Mouse (Mus musculus): ENCODE data around the gene Ccdc85b. TPM values are rescaled to one million over a fixed set of nuclear protein-coding genes. Genes with fewer than 3 reads are reported as not detected.

The Ccdc85b gene
- total and polyA plus RNA-seq, 2 experiments from 2014 or later: 16.0 to 18.5 TPM

GRCm38 (mm10) chr19:5420579-5420978 lies 37.1 kb downstream of the Ccdc85b start:
- no peaks in the 10 kb centered on the region for H3K9me3 ChIP-seq (ENCODE audit: low read length)
- no peaks in the 10 kb centered on the region for H3K27me3 ChIP-seq (ENCODE audit: insufficient read depth, low read length)
- H3K9ac ChIP-seq (replicated peaks; ENCODE audit: low read length): no peak overlapping the region
- H3K4me3 ChIP-seq (ENCODE audit: low read length): no peak overlapping the region
- H3K4me1 ChIP-seq (ENCODE audit: insufficient read depth, low read length): peaks cover 10% of the 10 kb centered on the region; the same call in 1 of the 2 replicates
- no peak for TF ChIP-seq CTCF (IDR thresholded peaks at IDR 0.05; ENCODE audit: low read depth)
- DNase-seq (ENCODE audit: low spot score) (no peak), ATAC-seq (no peak)
- no peak overlapping the region for H3K27ac ChIP-seq
- 93% methylated on average over 6 of the region's 6 CpGs for WGBS
- no peak overlapping the region for H3K4me2 ChIP-seq (ENCODE audit: low read depth, low read length)
- H3K36me3 ChIP-seq (ENCODE audit: insufficient read depth, low read length): peaks cover 8% of the 10 kb centered on the region; the same call in 1 of the 2 replicates

GRCm38 (mm10) chr19:5419630-5420029 lies 38.1 kb downstream of the Ccdc85b start:
- no peak for TF ChIP-seq CTCF (IDR thresholded peaks at IDR 0.05; ENCODE audit: low read depth)
- DNase-seq (ENCODE audit: low spot score) (no peak), ATAC-seq (no peak)
- Histone ChIP-seq H3K9me3 (ENCODE audit: low read length) (no peaks in the 10 kb centered on the region), H3K4me2 (ENCODE audit: low read depth, low read length) (no peak overlapping the region), H3K4me1 (ENCODE audit: insufficient read depth, low read length) (peaks cover 10% of the 10 kb centered on the region; the same call in 1 of the 2 replicates), H3K36me3 (ENCODE audit: insufficient read depth, low read length) (peaks cover 8% of the 10 kb centered on the region; the same call in 1 of the 2 replicates), H3K9ac (replicated peaks; ENCODE audit: low read length) (no peak overlapping the region), H3K4me3 (ENCODE audit: low read length) (no peak overlapping the region), H3K27me3 (ENCODE audit: insufficient read depth, low read length) (no peaks in the 10 kb centered on the region), H3K27ac (no peak overlapping the region)
- 95% methylated on average over 9 of the region's 9 CpGs for WGBS

- H3K36me3 ChIP-seq (ENCODE audit: insufficient read depth, low read length): peaks cover 8% of the 10 kb centered on the region; the same call in 1 of the 2 replicates
- peaks cover 10% of the 10 kb centered on the region; the same call in 1 of the 2 replicates for H3K4me1 ChIP-seq (ENCODE audit: insufficient read depth, low read length)
- no peak for ATAC-seq
- DNase-seq (ENCODE audit: low spot score): no peak
- 94% methylated on average over 8 of the region's 8 CpGs for WGBS
- H3K27me3 ChIP-seq (ENCODE audit: insufficient read depth, low read length): no peaks in the 10 kb centered on the region
- H3K4me2 ChIP-seq (ENCODE audit: low read depth, low read length): no peak overlapping the region
- no peak overlapping the region for H3K4me3 ChIP-seq (ENCODE audit: low read length)
- no peak for TF ChIP-seq CTCF (IDR thresholded peaks at IDR 0.05; ENCODE audit: low read depth)
- H3K9ac ChIP-seq (replicated peaks; ENCODE audit: low read length): no peak overlapping the region
- H3K27ac ChIP-seq: no peak overlapping the region
- no peaks in the 10 kb centered on the region for H3K9me3 ChIP-seq (ENCODE audit: low read length)
Observed at GRCm38 (mm10) chr19:5418750-5419466, 38.8 kb downstream of the Ccdc85b start.

- Histone ChIP-seq H3K9ac (replicated peaks; ENCODE audit: low read length) (no peak overlapping the region), H3K27ac (no peak overlapping the region), H3K4me3 (ENCODE audit: low read length) (no peak overlapping the region), H3K9me3 (ENCODE audit: low read length) (no peaks in the 10 kb centered on the region), H3K36me3 (ENCODE audit: insufficient read depth, low read length) (no peaks in the 10 kb centered on the region), H3K4me2 (ENCODE audit: low read depth, low read length) (no peak overlapping the region), H3K27me3 (ENCODE audit: insufficient read depth, low read length) (no peaks in the 10 kb centered on the region), H3K4me1 (ENCODE audit: insufficient read depth, low read length) (no peaks in the 10 kb centered on the region)
- WGBS: 64% methylated on average over 2 of the region's 2 CpGs
- no peak for ATAC-seq
- TF ChIP-seq CTCF (IDR thresholded peaks at IDR 0.05; ENCODE audit: low read depth): no peak
- DNase-seq (ENCODE audit: low spot score): no peak
Observed at GRCm38 (mm10) chr19:5414534-5414957, 43.1 kb downstream of the Ccdc85b start.

GRCm38 (mm10) chr19:5413840-5414239 lies 43.9 kb downstream of the Ccdc85b start:
- H3K27ac ChIP-seq: no peak overlapping the region
- 71% methylated on average over 4 of the region's 4 CpGs for WGBS
- no peak overlapping the region for H3K4me2 ChIP-seq (ENCODE audit: low read depth, low read length)
- no peak overlapping the region for H3K9ac ChIP-seq (replicated peaks; ENCODE audit: low read length)
- H3K4me3 ChIP-seq (ENCODE audit: low read length): no peak overlapping the region
- no peak for DNase-seq (ENCODE audit: low spot score)
- no peaks in the 10 kb centered on the region for H3K36me3 ChIP-seq (ENCODE audit: insufficient read depth, low read length)
- TF ChIP-seq CTCF (IDR thresholded peaks at IDR 0.05; ENCODE audit: low read depth): no peak
- no peaks in the 10 kb centered on the region for H3K9me3 ChIP-seq (ENCODE audit: low read length)
- H3K27me3 ChIP-seq (ENCODE audit: insufficient read depth, low read length): no peaks in the 10 kb centered on the region
- no peaks in the 10 kb centered on the region for H3K4me1 ChIP-seq (ENCODE audit: insufficient read depth, low read length)
- no peak for ATAC-seq

- H3K4me2 ChIP-seq (ENCODE audit: low read depth, low read length): no peak overlapping the region
- H3K4me1 ChIP-seq (ENCODE audit: insufficient read depth, low read length): 0 out of 2 replicates have a peak, but pooled peaks cover 8% of the 10 kb centered on the region
- TF ChIP-seq CTCF (IDR thresholded peaks at IDR 0.05; ENCODE audit: low read depth): no peak
- DNase-seq (ENCODE audit: low spot score): no peak
- no peaks in the 10 kb centered on the region for H3K36me3 ChIP-seq (ENCODE audit: insufficient read depth, low read length)
- H3K9ac ChIP-seq (replicated peaks; ENCODE audit: low read length): no peak overlapping the region
- 59% methylated on average over 5 of the region's 5 CpGs for WGBS
- no peak overlapping the region for H3K27ac ChIP-seq
- H3K4me3 ChIP-seq (ENCODE audit: low read length): no peak overlapping the region
- H3K27me3 ChIP-seq (ENCODE audit: insufficient read depth, low read length): no peaks in the 10 kb centered on the region
- no peak for ATAC-seq
- no peaks in the 10 kb centered on the region for H3K9me3 ChIP-seq (ENCODE audit: low read length)
Observed at GRCm38 (mm10) chr19:5411961-5412360, 45.7 kb downstream of the Ccdc85b start.

- ATAC-seq (no peak), DNase-seq (ENCODE audit: low spot score) (no peak)
- Histone ChIP-seq H3K4me2 (ENCODE audit: low read depth, low read length) (no peak overlapping the region), H3K4me1 (ENCODE audit: insufficient read depth, low read length) (0 out of 2 replicates have a peak, but pooled peaks cover 11% of the 10 kb centered on the region), H3K27me3 (ENCODE audit: insufficient read depth, low read length) (no peaks in the 10 kb centered on the region), H3K9me3 (ENCODE audit: low read length) (no peaks in the 10 kb centered on the region), H3K4me3 (ENCODE audit: low read length) (no peak overlapping the region), H3K9ac (replicated peaks; ENCODE audit: low read length) (no peak overlapping the region), H3K27ac (no peak overlapping the region), H3K36me3 (ENCODE audit: insufficient read depth, low read length) (no peaks in the 10 kb centered on the region)
- WGBS: 94% methylated on average over 5 of the region's 5 CpGs
- TF ChIP-seq CTCF (IDR thresholded peaks at IDR 0.05; ENCODE audit: low read depth): no peak
Observed at GRCm38 (mm10) chr19:5410641-5411040, 47.1 kb downstream of the Ccdc85b start.

Data from hindbrain, postnatal 0 days (tissue).